Mouse (Mus musculus) megakaryocyte progenitor cell, adult 5-6 weeks (primary cell): ENCODE results near the gene Tmed9. TPM values are rescaled to one million over a fixed set of nuclear protein-coding genes. Genes with fewer than 3 reads are reported as not detected.

ENCODE experiments used
- ATAC-seq: replicated peaks from 2 replicates; pipeline ENCODE4 v1.8.0; 2016; ENCODE audit warnings: mild to moderate bottlenecking, moderate TSS enrichment, inconsistent platforms; ENCODE audit not compliant: poor library complexity
- total RNA-seq, 2 experiments: library from RNA; stranded (forward) in 1 of 2; stranded (reverse) in 1 of 2; fragments of 157-497, 149-512 nt in 1 of 2; fragments of 200-1000 nt in 1 of 2; gene quantifications; 2 replicates each; pipeline versions ENCODE4 v1.2.3 to v1.2.4; 2015 to 2017

The Tmed9 gene
- total RNA-seq (2015) = 92.3 and 117 TPM in 2 replicates
- 194 and 211 TPM in 2 replicates for total RNA-seq (2017)

- ATAC-seq = no peak
Measured at GRCm38 (mm10) chr13:55573432-55573831, at the start of gene Tmed9. Tmed9 (plus strand) TSS chr13:55573732.

DNA sequence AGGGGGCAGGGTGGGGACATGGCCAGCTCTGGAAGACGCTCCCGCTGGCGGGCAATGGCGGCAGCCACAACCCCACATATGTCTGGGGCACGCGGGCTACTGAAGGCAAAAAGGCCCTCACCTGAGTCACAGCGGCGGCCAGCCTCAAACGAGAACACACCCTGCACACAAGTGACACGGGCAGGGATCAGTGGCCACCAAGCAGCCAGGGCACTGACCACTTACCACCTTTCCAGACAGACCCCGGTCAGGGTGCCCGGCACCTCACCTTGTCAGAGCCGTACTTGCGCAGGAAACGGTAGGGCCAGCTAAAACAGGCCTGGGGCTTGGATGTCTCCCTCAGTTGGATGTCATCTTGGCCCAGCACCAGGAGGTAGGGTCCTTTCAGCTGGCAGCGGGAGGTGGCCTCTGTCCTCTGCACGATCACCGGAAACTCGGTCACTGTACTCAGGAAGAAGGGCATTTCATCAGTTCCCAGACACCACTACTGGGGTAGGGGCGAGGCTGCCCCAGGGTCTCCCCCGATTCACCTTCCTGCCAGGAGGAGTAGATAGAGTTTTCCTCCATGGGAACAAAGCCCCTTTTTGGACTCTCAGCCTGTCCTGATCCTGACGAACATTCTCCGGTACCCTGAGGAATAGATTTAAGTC lies 49.5 kb upstream of the Tmed9 start:
- ATAC-seq = no peak

GRCm38 (mm10) chr13:55525733-55526553 lies 47.6 kb upstream of the Tmed9 start:
- peak; percentile 15 for ATAC-seq

- no peak for ATAC-seq
Measured at GRCm38 (mm10) chr13:55527212-55527611, 46.3 kb upstream of the Tmed9 start.

DNA sequence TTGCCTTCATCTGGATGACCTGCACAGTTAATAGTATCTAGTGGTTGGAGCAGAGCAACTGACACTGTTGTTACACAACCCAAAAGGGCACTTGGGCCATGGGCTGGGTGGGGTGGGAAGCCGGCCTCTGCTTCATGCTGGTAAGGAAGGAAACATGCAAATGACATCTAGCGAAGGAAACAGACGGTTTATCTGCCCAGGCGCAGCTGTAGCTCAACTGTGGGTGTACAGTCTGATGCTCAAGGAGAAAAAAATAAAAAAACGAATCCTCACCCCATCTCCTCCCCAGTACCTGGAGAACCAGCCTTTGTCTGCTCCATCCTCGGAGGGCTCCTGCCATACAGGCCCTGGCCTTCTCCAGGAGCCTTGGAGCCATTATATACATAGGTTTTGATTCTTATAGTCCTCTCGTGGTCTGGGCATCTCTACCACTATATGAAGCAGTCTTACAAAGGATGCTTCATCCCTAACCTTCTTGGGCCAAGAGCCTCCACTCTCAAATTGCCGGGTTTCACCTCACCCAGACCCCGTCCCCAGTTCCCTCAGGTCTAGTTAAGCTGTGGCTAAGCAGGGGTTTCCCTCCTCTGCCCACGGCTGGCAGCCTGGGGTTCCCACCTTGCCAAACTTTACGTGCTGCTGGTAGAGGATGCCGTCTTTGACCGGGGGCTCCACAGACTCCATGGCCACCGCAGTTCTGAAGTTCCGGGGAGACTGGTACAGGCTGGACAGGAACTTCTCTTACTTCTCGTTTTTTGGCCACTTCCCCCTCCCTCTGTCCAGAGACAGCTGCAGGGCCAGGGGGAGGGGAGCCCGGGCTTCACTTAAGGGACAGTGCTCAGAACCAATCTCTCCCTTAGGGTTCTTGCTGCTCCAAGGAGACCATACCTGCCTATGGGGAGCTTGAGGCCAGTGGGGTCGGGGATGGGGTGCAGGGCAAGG lies 45.4 kb upstream of the Tmed9 start:
- ATAC-seq = peak; percentile 63

DNA sequence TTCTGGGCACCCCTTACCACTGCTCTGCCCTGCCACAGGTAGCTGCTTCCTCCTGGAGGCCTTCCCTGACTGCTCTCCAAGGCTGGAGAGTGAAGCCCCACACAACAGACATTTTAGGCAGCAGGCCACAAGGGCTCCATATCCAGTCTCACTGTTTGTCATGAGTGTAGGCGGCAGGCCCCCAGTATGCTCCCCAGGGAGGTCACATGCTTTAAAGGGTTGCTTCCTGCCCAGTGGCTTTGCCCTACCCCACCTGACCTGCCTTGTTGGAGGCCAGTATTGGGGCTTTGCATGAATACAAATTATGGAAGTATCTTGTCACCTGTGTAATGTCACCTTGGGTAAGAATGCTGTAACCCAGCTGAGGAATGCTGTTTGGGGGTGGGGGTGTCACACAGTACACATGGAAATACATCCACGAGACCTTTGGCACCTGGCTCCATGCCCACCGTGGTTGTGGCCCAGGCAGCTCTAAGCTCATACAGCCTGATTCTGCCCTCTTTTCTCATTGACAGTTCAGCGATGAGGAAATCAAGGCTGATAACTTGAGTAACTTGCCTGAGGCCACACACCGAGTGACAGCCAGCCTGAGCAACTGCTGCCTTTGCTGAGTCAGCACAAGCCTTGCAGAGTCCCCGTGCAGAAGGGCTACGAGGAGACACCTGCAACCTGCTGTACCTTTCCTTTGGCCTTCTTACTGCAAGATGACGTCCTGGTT lies 44.2 kb upstream of the Tmed9 start, which contains the start of gene Dok3:
Gene Dok3 (minus strand): TSS at position 99 of the 718 bp plus-strand sequence.
- ATAC-seq = peak; percentile 45

DNA sequence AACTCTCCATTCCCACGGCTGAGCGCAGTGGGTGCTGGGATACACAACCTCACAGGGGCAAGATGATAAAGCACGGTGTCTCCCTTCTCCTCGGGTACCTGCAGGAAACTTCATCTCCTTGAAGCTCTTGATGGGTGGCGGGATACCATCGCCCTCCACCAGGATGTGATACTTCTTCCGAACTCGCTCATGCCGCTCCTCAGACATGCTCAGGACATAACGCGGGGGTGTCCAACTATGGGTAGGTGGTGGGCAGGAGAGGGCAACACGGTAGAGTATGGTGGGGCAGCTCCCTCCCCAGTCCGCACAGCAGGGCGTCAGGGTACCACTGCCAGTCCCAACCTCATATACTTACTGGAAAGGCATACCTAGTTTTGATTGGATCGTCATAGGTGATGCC lies 38.3 kb upstream of the Tmed9 start:
- no peak for ATAC-seq

DNA sequence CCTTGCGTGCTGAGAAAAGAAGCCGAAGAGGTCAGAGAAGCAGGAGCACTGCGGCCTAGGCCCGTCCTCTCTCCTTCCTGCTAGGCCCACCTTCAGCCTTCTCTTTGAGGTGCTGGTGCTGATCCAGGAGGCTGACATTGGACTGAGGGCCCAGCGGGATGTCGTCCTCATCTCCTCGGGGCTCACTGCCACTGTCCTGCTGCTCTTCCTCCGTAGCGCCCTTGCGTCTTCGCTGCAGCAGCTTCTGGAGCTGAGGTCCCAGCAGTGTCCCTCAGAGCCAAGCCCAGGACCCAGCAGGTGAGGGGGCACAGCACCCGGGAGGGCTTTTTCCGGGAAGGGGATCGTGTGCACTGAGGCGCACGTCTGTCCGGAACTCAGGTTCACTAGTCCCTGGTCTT lies 37.7 kb upstream of the Tmed9 start:
- ATAC-seq = no peak

DNA sequence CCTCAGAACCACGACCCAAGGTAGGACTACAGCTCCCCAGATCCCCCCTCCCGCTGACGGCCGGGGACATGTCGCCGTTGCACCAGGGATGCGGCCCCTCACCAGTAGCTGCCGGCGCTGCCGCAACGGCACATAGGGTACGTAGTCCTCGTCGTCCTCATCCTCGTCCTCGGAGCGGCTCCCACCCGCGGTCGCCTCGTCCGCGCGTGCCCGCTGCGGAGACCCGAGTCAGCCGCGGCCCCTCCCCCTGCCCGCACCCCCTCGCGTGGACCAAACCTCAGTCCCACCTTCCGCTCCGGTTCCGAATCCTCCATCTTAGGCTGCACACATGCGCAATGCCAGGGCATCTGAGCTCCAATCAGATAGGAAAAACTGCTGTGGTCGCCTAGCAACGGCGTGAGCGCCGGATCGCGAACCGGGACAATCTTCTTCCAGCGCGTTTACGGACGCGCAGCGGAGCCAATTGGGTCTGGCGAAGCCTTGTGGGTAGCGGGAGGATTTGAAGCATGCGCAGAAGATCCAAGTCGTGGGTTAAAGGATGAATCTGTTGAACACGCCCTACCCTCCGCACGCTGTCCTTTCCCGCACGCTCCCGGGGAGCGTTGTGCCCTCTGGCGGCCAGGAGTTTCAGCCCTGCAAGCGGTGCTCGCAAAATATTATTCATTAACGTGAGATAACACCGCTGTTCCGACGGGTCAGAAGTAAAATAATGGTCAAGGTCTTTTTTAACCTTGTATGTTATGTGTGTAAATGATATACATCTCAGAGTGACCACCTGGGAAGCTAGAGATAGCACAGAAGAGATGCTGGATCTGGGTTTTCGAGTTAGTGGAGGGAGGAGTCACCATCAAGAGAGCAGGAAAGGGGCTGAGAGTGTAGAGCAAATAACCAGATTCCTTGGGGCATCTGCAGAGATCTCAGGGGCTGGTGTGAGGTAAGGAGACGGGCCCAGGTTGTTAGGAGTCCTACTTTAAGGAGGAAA lies 37.0 kb upstream of the Tmed9 start, which contains the start of gene Ddx41:
Gene Ddx41 (minus strand): TSS at position 465 of the 982 bp plus-strand sequence.
- peak; percentile 93 for ATAC-seq

DNA sequence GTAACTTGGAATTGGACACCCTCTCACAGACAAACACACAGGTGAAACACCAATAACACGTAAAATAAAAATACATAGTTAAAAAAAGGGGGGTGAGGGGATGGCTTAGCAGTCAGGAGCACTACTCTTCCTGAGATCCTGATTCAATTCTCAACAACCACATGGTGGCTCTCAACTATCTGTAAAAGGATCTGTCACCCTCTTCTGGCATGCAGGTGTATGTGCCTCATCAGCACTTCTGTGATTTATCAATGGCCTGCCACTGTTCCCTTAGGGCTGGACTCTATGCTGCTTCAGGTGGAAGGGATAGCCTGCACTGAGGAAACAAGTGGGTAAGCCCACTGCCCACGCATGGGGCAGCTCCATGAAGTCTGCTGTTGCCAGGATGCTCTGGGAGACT lies 32.6 kb upstream of the Tmed9 start:
- ATAC-seq = no peak

GRCm38 (mm10) chr13:55542891-55543290 lies 30.6 kb upstream of the Tmed9 start:
- ATAC-seq = no peak

- no peak for ATAC-seq
Measured at GRCm38 (mm10) chr13:55543447-55543846, 30.1 kb upstream of the Tmed9 start.

DNA sequence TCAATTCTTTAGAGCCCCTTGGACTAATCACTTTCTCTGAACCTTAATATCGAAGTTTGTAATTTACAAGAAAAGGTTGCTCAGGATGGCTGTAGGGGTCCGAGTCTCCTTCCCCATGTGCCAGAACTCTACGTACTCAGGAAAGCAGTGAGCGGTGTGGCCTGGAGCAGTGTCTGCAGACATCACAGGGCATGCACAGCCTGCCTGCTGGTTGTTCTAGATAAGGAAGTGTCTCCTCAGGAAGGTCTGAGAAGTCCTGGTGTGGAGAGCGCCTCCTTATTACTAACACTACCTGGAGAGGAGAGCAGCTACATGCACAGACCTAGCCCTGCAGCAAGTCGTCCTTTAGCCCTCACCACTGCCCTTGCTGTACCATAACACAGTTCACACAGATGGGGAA lies 28.7 kb upstream of the Tmed9 start:
- peak; percentile 84 for ATAC-seq

GRCm38 (mm10) chr13:55547916-55548315 lies 25.6 kb upstream of the Tmed9 start:
- no peak for ATAC-seq

- ATAC-seq = no peak
Measured at GRCm38 (mm10) chr13:55548426-55548825, 25.1 kb upstream of the Tmed9 start.

DNA sequence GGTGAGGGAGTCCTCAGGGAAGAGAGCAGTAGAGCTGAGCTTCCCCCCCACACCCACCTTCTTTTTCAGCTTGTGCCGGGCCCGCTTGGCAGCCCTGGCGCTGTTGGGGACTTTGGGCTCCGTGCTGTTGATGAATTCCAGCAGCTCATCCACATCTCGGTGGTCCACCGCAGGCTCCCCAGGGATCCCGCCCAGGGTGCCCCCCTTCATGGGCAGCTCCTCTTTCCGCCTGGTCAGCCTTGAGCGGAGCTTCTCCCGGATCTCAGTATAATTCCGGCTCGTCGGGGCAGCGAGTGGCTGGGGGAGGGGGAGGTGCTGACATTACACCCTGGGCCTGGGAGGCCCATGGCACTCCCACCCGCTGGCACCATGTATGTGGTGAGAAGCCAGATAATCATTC lies 24.5 kb upstream of the Tmed9 start:
- ATAC-seq = no peak

DNA sequence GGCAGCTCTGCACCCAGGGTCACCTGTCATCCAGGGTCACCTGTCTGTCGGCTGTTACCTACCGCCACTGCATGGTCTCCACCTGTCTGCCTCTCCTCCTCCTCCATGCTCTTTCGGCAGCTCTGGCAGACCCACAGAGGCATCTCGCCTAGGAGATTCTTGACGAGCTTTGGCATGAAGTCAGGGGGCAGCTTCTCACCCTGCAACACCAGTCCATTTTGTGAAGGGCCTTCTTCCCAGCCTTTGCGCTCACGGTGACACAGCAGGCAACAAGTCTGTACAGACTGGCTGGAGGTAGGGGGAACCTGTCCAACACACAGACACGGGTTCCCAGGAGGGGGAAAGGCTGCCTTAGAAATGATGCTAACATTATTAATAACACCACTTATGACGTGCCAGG lies 17.6 kb upstream of the Tmed9 start:
- ATAC-seq = no peak

- no peak for ATAC-seq
Measured at GRCm38 (mm10) chr13:55557499-55557898, 16.0 kb upstream of the Tmed9 start.

GRCm38 (mm10) chr13:55563266-55563879 lies 10.2 kb upstream of the Tmed9 start:
- no peak for ATAC-seq
